Mouse (Mus musculus) intestine, postnatal 0 days (tissue): ENCODE data around the gene Ap4s1. TPM values are rescaled to one million over a fixed set of nuclear protein-coding genes. Genes with fewer than 3 reads are reported as not detected.
"Not testable (repeated sequence)": the region's sequence is repeated elsewhere in the genome, so short reads cannot be mapped to it uniquely, and the experiment has no call there.

Experiments used
- ATAC-seq: fragments of 200-750 bp; cut with Nextera tagmentation; 2 replicates; pipeline ENCODE4 v1.8.0; 2017; ENCODE audit warnings: mild to moderate bottlenecking, moderate TSS enrichment, moderate library complexity
- H3K27ac ChIP-seq: fragments of 300-500 bp; sonication (generic); 2 replicates; pipeline ENCODE4 v1.5.1; 2014; ENCODE audit warnings: mild to moderate bottlenecking, low read depth, low read length, moderate library complexity
- H3K27me3 ChIP-seq: fragments of 300-500 bp; sonication (generic); replicated peaks from 2 replicates; pipeline ENCODE4 v1.6.1; 2014; ENCODE audit warnings: low read length, mixed read lengths; ENCODE audit not compliant: control insufficient read depth, insufficient read depth
- H3K36me3 ChIP-seq: fragments of 300-500 bp; sonication (generic); 2 replicates; pipeline ENCODE4 v1.6.1; 2014; ENCODE audit warnings: mild to moderate bottlenecking, moderate library complexity; ENCODE audit not compliant: control insufficient read depth, insufficient read depth
- H3K4me1 ChIP-seq: fragments of 300-500 bp; sonication (generic); replicated peaks from 2 replicates; pipeline ENCODE4 v1.6.1; 2014; ENCODE audit warnings: antibody characterized with exemption, low read length, mixed read lengths; ENCODE audit not compliant: control insufficient read depth, insufficient read depth
- H3K4me2 ChIP-seq: fragments of 300-500 bp; sonication (generic); replicated peaks from 2 replicates; pipeline ENCODE4 v1.6.1; 2014; ENCODE audit warnings: low read depth, mild to moderate bottlenecking, moderate library complexity
- H3K4me3 ChIP-seq: fragments of 300-500 bp; sonication (generic); 2 replicates; pipeline ENCODE4 v1.5.1; 2014; ENCODE audit warnings: low read depth, low read length
- H3K9ac ChIP-seq: fragments of 300-500 bp; sonication (generic); 2 replicates; pipeline ENCODE4 v1.6.1; 2014; ENCODE audit warnings: mild to moderate bottlenecking, low read depth, low read length
- H3K9me3 ChIP-seq: fragments of 300-500 bp; sonication (generic); 2 replicates; pipeline ENCODE4 v1.6.1; 2016; ENCODE audit warnings: mixed run types; ENCODE audit not compliant: control insufficient read depth
- CTCF ChIP-seq: sonication (generic); IDR thresholded peaks from 2 replicates; pipeline ENCODE4 v1.5.1; 2016; ENCODE audit warnings: low read depth, mild to moderate bottlenecking, control low read depth, antibody characterized with exemption, moderate library complexity
- WGBS: fragments of 180-500 bp; shearing (Covaris S2); extraction: QIAGEN DNeasy Blood & Tissue Kit; methylation state at CpG from one replicate; pipeline ENCODE4 v1.1.7; 2014; 5-methylcytosine and 5-hydroxymethylcytosine counted together
- polyA plus RNA-seq: library from polyadenylated mRNA; unstranded; fragments of >200 nt; fragmentation: Nextera tagmentation; extraction: Ambion mirVana; gene quantifications from 2 replicates; pipeline ENCODE4 v1.2.1, GENCODE M21; 2015

The Ap4s1 gene
- 24.0 and 25.7 TPM in 2 replicates for polyA plus RNA-seq

DNA sequence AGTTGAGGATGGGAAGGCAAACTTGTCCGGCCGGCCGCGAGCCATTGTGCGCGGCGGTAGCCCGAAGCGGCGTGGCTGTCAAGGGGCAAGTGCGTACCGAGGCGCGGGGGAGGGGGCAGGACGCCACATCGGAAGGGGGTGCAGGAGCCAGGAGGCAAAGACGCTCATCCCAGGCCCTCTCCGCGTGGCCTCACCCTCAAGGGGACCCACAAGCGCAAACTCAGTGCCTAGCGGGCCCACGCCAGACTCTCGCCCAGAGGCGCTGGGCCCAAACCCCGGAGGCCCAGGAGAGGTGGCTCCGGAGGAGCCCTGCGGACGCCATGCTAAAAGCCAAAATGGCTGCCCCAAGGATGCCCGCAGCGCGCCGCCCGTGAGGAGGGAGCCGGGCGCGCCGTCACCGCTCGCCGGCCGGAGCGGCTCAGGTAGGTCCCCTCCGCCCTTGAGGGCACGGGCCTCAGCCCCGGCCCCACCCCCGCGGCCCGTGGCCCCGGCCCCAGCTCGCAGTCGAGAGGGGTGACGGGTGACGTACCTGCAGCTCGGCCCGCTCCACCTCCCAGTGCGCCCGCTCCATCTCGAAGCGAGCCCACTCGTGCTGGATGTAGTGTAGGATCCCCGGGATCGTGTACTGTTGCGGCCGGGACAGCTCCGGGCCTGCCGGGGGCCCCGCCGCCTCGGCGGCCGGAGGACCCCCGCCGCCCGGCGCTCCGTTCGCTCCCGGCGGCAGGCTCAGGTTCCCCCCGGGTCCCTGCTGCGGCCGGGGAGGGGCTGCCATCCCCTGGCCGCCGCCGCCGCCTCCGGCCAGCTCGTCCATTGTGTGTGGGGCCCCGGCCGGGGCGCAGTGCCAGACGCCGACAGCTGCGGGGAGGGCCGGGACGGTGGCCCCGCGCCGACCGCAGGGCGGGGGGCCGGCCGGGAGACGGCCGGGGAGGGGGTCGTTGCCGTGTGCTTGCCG, at the start of gene Ap4s1:
Gene Ap4s1, plus strand, starts transcription at position 141 of the 952 bp plus-strand sequence.
- WGBS, result under 1% methylated on average over 73 of the region's 108 CpGs
- H3K4me2 ChIP-seq, result peak within 1 kb of the TSS; percentile 66
- H3K4me3 ChIP-seq, result peak within 1 kb of the TSS; percentile 99
- peak within 1 kb of the TSS; percentile 99 for H3K9ac ChIP-seq
- TF ChIP-seq CTCF, result no peak
- no peaks in the 10 kb centered on the region for H3K36me3 ChIP-seq
- H3K9me3 ChIP-seq, result no peaks in the 10 kb centered on the region
- peak within 1 kb of the TSS; percentile 100 for H3K27ac ChIP-seq
- peak; percentile 65 for ATAC-seq
- H3K27me3 ChIP-seq, result no peaks in the 10 kb centered on the region
- peaks cover 5% of the 10 kb centered on the region; the same call in 1 of the 2 replicates for H3K4me1 ChIP-seq

DNA sequence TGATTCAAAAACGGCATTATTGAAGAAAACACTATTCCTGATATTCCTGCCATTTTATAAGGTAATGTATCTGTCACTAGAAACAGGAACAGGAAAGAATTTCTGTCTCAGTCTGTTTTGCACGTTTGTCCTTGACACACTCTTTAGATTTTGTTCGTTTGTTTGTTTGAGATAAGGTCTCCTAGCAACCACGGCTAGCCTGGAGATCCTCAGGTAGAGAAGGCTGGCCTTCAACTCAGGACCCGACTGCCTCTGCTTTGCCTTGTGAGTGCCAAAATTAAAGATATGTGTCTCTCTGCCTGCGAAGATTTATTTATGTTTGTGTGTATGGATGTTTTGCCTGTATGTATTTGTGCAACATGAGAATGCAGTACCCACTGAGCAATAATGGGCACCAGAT, 49.0 kb upstream of the Ap4s1 start:
- Histone ChIP-seq H3K27ac (no peak overlapping the region), H3K36me3 (peaks cover 3% of the 10 kb centered on the region; the same call in 1 of the 2 replicates), H3K4me1 (no peaks in the 10 kb centered on the region; the same call in 1 of the 2 replicates), H3K4me3 (no peak overlapping the region), H3K4me2 (no peak overlapping the region), H3K9ac (no peak overlapping the region), H3K27me3 (no peaks in the 10 kb centered on the region), H3K9me3 (no peaks in the 10 kb centered on the region)
- TF ChIP-seq CTCF, result no peak
- peak; percentile 63; the same call in 1 of the 2 replicates for ATAC-seq
- WGBS, result 25% methylated on average over 6 of the region's 6 CpGs

DNA sequence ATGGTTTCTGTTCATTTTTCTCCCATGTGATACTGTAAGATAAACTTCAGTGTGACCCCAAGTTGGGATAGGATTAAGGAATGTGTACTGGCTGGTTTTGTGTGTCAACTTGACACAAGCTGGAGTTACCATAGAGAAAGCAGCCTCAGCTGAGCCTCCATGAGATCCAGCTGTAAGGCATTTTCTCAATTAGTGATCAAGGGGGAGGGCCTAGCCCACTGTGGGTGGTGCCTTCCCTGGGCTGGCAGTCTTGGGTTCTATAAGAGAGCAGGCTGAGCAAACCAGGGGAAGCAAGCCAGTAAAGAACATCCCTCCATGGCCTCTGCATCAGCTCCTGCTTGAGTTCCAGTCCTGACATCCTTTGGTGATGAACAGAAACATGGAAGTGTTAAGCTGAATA, 41.4 kb upstream of the Ap4s1 start:
- H3K27me3 ChIP-seq, H3K4me2 ChIP-seq, H3K4me1 ChIP-seq, H3K4me3 ChIP-seq, H3K9ac ChIP-seq, ATAC-seq, H3K9me3 ChIP-seq, H3K27ac ChIP-seq: not testable (repeated sequence)
- H3K36me3 ChIP-seq, result peaks cover 28% of the 10 kb centered on the region

DNA sequence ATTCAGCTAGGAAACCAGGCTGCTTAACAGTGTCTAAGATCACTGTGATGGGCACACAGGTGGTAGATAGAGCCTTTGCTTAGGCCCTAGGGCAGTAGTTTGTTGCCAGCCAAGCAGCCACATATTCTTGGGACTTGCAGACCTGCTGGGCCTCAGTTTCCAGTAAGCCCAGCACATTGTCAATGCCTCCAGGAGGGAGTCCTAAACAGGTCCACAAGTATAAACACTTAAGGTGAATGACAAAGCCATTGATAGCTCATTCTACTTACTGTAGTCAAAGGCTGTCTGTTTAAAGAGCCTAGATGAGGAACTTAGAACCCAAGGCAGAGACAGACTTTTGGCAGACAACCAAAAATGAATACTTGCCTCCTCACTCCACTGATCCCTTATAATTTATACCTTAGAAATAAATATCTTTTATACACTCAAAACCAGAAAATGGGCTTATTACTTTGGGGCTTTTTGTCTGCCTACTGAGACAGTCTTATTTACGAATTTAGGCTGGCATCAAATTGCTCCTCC, 34.8 kb upstream of the Ap4s1 start:
- Histone ChIP-seq H3K4me2 (no peak overlapping the region), H3K4me3 (no peak overlapping the region), H3K27me3 (no peaks in the 10 kb centered on the region), H3K27ac (no peak overlapping the region), H3K9ac (no peak overlapping the region), H3K4me1 (no peaks in the 10 kb centered on the region), H3K9me3 (no peaks in the 10 kb centered on the region), H3K36me3 (peaks cover 9% of the 10 kb centered on the region; the same call in 1 of the 2 replicates)
- no peak for ATAC-seq
- no peak for TF ChIP-seq CTCF
- WGBS, result 84% methylated on average over 1 of the region's 1 CpGs

DNA sequence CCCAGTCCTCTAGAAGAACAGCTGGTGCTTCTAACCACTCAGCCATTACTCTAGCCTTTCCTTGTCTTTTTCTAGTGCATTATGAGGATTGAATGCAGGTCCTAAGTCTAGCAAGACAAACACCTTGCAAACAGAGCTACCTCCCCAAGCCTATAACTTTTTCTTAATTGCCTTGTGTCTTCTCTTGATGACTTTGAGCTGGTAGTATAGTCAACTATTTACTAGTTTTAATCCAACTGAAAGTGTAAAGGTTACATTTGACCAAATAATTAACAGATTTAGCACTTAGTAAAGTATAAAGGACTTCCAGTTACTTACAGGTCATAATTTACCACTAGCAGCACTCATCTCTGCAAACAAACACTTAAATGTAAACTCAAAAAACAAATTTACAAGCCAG, 27.8 kb upstream of the Ap4s1 start:
- H3K27me3 ChIP-seq, result no peaks in the 10 kb centered on the region
- ATAC-seq, result no peak

DNA sequence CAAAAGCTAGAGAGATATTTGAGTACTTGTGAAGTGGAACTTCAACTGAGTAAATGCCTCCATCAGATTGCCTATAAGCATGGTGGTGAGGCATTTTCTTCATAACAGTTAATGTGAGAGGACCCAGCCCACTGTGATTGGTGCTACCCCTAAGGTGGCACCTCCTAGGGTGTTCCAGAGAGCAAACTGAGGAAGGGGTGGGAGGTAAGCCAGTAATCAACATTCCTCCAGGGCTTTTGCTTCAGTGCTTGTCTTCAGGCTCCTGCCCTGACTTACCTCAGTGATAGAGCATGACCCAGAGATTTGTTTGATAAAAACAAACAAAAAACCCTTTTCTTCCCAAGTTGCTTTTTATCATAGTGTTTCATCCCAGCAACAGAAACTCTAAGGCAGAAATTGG, 26.9 kb upstream of the Ap4s1 start:
- H3K27me3 ChIP-seq, result no peaks in the 10 kb centered on the region
- no peaks in the 10 kb centered on the region for H3K36me3 ChIP-seq
- no peak overlapping the region for H3K9ac ChIP-seq
- no peak overlapping the region for H3K4me3 ChIP-seq
- no peaks in the 10 kb centered on the region for H3K9me3 ChIP-seq
- no peaks in the 10 kb centered on the region for H3K4me1 ChIP-seq
- TF ChIP-seq CTCF, result no peak
- H3K27ac ChIP-seq, result no peak overlapping the region
- ATAC-seq, result no peak
- H3K4me2 ChIP-seq, result no peak overlapping the region

More for the DNA sequence above, 27.8 kb upstream of the Ap4s1 start:
- no peaks in the 10 kb centered on the region for H3K9me3 ChIP-seq
- no peaks in the 10 kb centered on the region for H3K4me1 ChIP-seq
- H3K27ac ChIP-seq, result no peak overlapping the region
- H3K4me2 ChIP-seq, result no peak overlapping the region
- H3K36me3 ChIP-seq, result no peaks in the 10 kb centered on the region
- TF ChIP-seq CTCF, result no peak
- H3K4me3 ChIP-seq, result no peak overlapping the region
- H3K9ac ChIP-seq, result no peak overlapping the region
